Mouse (Mus musculus) heart, embryonic 15.5 days (tissue): Measurements from ENCODE around the gene Gal3st2. TPM values are rescaled to one million over a fixed set of nuclear protein-coding genes. Genes with fewer than 3 reads are reported as not detected.
A peak's percentile ranks its signal among the peaks of the same experiment; 100 is the strongest.
"Not testable (repeated sequence)": the region's sequence is repeated elsewhere in the genome, so short reads cannot be mapped to it uniquely, and the experiment has no call there.

Experiments used
- ATAC-seq: fragments of 200-750 bp; cut with Nextera tagmentation; replicated peaks from 2 replicates; pipeline ENCODE4 v1.8.0; 2017; ENCODE audit warnings: low read depth, moderate TSS enrichment; ENCODE audit not compliant: insufficient number of reproducible peaks, insufficient read depth, low FRiP score
- H3K27ac ChIP-seq: fragments of 300-500 bp; sonication (generic); 2 replicates; pipeline ENCODE4 v1.5.1; 2015; ENCODE audit warnings: mild to moderate bottlenecking, inconsistent platforms
- H3K27me3 ChIP-seq: fragments of 300-500 bp; sonication (generic); 2 replicates; pipeline ENCODE4 v1.6.1; 2015; ENCODE audit warnings: inconsistent platforms
- H3K36me3 ChIP-seq: fragments of 300-500 bp; sonication (generic); 2 replicates; pipeline ENCODE4 v1.6.1; 2015; ENCODE audit warnings: mild to moderate bottlenecking, inconsistent platforms
- H3K4me1 ChIP-seq: fragments of 300-500 bp; sonication (generic); replicated peaks from 2 replicates; pipeline ENCODE4 v1.6.1; 2015; ENCODE audit warnings: inconsistent platforms
- H3K4me2 ChIP-seq: fragments of 300-500 bp; sonication (generic); 2 replicates; pipeline ENCODE4 v1.6.1; 2015; ENCODE audit warnings: inconsistent platforms, mild to moderate bottlenecking, moderate library complexity
- H3K4me3 ChIP-seq: fragments of 300-500 bp; sonication (generic); 2 replicates; pipeline ENCODE4 v1.5.1; 2015; ENCODE audit warnings: mild to moderate bottlenecking, inconsistent platforms
- H3K9ac ChIP-seq: fragments of 300-500 bp; sonication (generic); 2 replicates; pipeline ENCODE4 v1.6.1; 2015; ENCODE audit warnings: mild to moderate bottlenecking, inconsistent platforms
- H3K9me3 ChIP-seq: fragments of 300-500 bp; sonication (generic); replicated peaks from 2 replicates; pipeline ENCODE4 v1.6.1; 2016; ENCODE audit warnings: inconsistent platforms
- WGBS: fragments of 180-500 bp; shearing (Covaris S2); methylation state at CpG from one replicate; pipeline ENCODE4 v1.1.7; 2015; ENCODE audit warnings: mixed read lengths; 5-methylcytosine and 5-hydroxymethylcytosine counted together
- polyA plus RNA-seq: library from polyadenylated mRNA; unstranded; fragments of >200 nt; fragmentation: Nextera tagmentation; extraction: Ambion mirVana; gene quantifications from 2 replicates; pipeline ENCODE4 v1.2.1, GENCODE M21; 2015

Gal3st2 gene
- 0.09 and 0.10 TPM in 2 replicates for polyA plus RNA-seq

GRCm38 (mm10) chr1:93861048-93861447 lies at the start of gene Gal3st2:
Gene Gal3st2, plus strand, starts transcription at chr1:93861306.
- H3K36me3 ChIP-seq, H3K9me3 ChIP-seq, H3K4me3 ChIP-seq, H3K4me1 ChIP-seq, H3K27me3 ChIP-seq, H3K9ac ChIP-seq, H3K27ac ChIP-seq, ATAC-seq, H3K4me2 ChIP-seq: not testable (repeated sequence)
- WGBS = 40% methylated on average over 2 of the region's 2 CpGs

GRCm38 (mm10) chr1:93811495-93812039 lies 49.5 kb upstream of the Gal3st2 start:
- Histone ChIP-seq H3K27ac (no peak overlapping the region), H3K27me3 (no peaks in the 10 kb centered on the region), H3K4me3 (no peak overlapping the region), H3K4me2 (no peak overlapping the region), H3K9me3 (no peaks in the 10 kb centered on the region), H3K36me3 (peaks cover 85% of the 10 kb centered on the region), H3K4me1 (no peaks in the 10 kb centered on the region), H3K9ac (no peak overlapping the region)
- no peak for ATAC-seq
- WGBS = 78% methylated on average over 8 of the region's 8 CpGs

GRCm38 (mm10) chr1:93817823-93818532 lies 43.1 kb upstream of the Gal3st2 start:
- Histone ChIP-seq H3K27me3 (no peaks in the 10 kb centered on the region), H3K9ac (no peak overlapping the region), H3K4me3 (no peak overlapping the region), H3K4me1 (no peaks in the 10 kb centered on the region), H3K36me3 (peaks cover 90% of the 10 kb centered on the region), H3K4me2 (no peak overlapping the region), H3K9me3 (no peaks in the 10 kb centered on the region), H3K27ac (no peak overlapping the region)
- WGBS = 85% methylated on average over 8 of the region's 8 CpGs
- no peak for ATAC-seq

GRCm38 (mm10) chr1:93818722-93819121 lies 42.4 kb upstream of the Gal3st2 start:
- WGBS = 85% methylated on average over 7 of the region's 7 CpGs
- Histone ChIP-seq H3K4me3 (no peak overlapping the region), H3K4me1 (no peaks in the 10 kb centered on the region), H3K27me3 (no peaks in the 10 kb centered on the region), H3K9ac (no peak overlapping the region), H3K4me2 (no peak overlapping the region), H3K9me3 (no peaks in the 10 kb centered on the region), H3K36me3 (peaks cover 82% of the 10 kb centered on the region), H3K27ac (no peak overlapping the region)
- no peak for ATAC-seq

DNA sequence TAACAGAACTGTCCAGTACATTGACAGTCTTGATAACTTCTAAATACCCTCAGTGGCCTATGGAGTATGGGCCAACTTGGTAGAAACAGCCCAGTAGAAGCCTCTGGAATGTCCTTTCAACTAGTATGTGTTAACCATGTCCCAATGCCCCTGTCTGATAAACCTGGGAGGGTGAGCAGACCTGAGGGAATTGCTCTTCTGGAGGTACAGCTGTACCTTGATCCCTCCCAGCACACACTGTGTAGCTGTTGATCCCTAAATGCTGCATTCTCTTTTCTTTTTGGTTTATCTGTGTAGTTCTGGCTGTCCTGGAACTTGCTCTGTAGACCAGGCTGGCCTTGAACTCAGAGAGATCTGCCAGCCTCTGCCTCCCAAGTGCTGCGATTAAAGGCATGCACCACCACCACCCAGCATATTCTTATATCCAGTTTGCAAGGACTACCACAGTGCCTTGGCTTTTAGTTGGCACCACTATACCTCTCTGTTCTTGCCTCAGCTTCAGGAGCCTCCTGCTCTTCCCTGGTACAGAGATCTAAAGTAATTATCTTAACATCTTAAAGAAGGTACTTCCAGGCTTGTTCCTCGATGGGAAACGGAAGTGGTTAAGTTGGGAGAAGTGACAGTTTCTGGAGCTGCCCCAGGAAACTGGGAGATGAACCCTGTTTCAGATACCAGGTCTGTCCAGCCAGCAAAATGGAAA lies 37.2 kb upstream of the Gal3st2 start:
- 68% methylated on average over 3 of the region's 3 CpGs for WGBS
- peaks cover 30% of the 10 kb centered on the region for H3K36me3 ChIP-seq
- H3K4me1 ChIP-seq = peaks cover 14% of the 10 kb centered on the region
- H3K9ac ChIP-seq = no peak overlapping the region
- H3K27me3 ChIP-seq = no peaks in the 10 kb centered on the region
- H3K4me3 ChIP-seq = no peak overlapping the region
- H3K9me3 ChIP-seq = no peaks in the 10 kb centered on the region
- ATAC-seq = no peak
- H3K27ac ChIP-seq = peak overlapping the region; percentile 95; the same call in 1 of the 2 replicates
- peak overlapping the region; percentile 79; the same call in 1 of the 2 replicates for H3K4me2 ChIP-seq

DNA sequence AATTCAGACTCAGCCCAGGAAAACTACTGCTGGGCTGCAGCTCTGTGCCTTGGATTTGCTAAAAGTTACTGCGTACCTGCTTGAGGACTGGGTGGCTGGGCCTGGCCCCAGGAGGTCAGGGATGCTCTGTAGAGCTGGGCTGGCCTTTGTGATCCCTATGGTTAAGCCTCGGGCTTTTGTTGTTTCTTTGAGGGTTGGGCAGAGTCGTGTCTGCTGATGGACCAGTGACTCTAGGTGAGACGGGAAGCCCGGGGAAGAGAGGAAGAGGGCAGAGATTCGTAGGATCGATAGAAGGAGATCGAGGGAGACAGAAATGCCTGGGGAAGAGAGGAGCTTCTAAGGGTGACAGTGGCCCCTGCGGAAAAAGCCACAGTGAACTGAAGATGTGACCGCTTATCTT lies 36.5 kb upstream of the Gal3st2 start, which contains the start of gene D2hgdh:
TSS of gene D2hgdh (plus strand) at position 301 of the 400 bp plus-strand sequence.
- Histone ChIP-seq H3K27me3 (no peaks in the 10 kb centered on the region), H3K4me3 (peak within 1 kb of the TSS; percentile 58), H3K9me3 (no peaks in the 10 kb centered on the region), H3K27ac (peak within 1 kb of the TSS; percentile 95), H3K4me2 (peak within 1 kb of the TSS; percentile 79), H3K36me3 (peaks cover 23% of the 10 kb centered on the region), H3K9ac (peak within 1 kb of the TSS; percentile 56), H3K4me1 (peaks cover 14% of the 10 kb centered on the region)
- peak; percentile 3; the same call in 1 of the 2 replicates for ATAC-seq
- WGBS = 14% methylated on average over 10 of the region's 10 CpGs

- peak overlapping the region; percentile 79 for H3K4me2 ChIP-seq
- peak overlapping the region; percentile 95 for H3K27ac ChIP-seq
- peaks cover 18% of the 10 kb centered on the region for H3K36me3 ChIP-seq
- no peaks in the 10 kb centered on the region for H3K9me3 ChIP-seq
- peak overlapping the region; percentile 56 for H3K9ac ChIP-seq
- ATAC-seq = peak; percentile 96
- H3K4me1 ChIP-seq = peaks cover 14% of the 10 kb centered on the region
- peak overlapping the region; percentile 58 for H3K4me3 ChIP-seq
- no peaks in the 10 kb centered on the region for H3K27me3 ChIP-seq
- 3% methylated on average over 30 of the region's 30 CpGs for WGBS
Observed at GRCm38 (mm10) chr1:93825105-93825674, 35.9 kb upstream of the Gal3st2 start.

DNA sequence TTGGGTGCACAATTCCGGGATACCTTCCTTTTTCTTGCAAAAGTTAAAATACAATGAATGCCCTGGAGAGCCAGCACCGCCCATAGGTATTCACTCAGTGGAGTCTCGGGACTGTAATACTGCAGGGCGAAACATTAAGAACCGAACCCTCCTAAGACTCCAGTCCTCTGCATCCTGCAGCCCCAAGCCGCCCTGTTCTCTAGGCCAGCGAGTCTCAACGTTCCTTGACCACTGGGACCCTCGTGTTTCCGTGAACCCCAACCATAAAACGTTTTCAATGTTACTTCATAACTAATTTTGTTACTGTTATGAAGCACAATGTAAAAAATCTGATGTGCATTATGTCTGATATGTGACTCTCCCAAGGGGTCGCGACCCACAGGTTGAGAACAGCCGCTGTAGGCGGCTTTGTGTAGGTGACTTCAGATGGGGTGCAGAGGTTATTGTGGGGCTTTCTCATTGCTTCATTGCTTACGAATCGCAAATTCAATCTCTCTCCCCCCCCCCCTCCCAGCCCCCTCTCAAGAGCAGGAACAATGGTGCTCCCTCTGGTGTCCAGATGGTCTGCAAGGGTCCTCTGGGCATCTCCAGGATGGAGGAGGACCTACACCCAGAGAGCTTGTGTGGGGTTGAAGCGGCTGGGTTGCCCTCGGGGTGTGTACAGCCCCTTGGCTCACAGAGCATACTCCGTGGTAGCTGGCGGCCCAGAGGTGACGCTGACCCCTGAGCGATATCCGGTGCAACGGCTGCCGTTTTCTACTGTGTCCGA lies 35.2 kb upstream of the Gal3st2 start:
- Histone ChIP-seq H3K27me3 (no peaks in the 10 kb centered on the region), H3K9ac (peak overlapping the region; percentile 56), H3K36me3 (peaks cover 11% of the 10 kb centered on the region), H3K4me3 (peak overlapping the region; percentile 58), H3K4me1 (peaks cover 14% of the 10 kb centered on the region), H3K4me2 (peak overlapping the region; percentile 79), H3K27ac (peak overlapping the region; percentile 95), H3K9me3 (no peaks in the 10 kb centered on the region)
- 0 out of 2 replicates have a peak, but pooled peaks have one; percentile 21 for ATAC-seq
- 38% methylated on average over 27 of the region's 27 CpGs for WGBS

GRCm38 (mm10) chr1:93826540-93826835 lies 34.6 kb upstream of the Gal3st2 start:
- H3K9me3 ChIP-seq = no peaks in the 10 kb centered on the region
- no peak overlapping the region for H3K9ac ChIP-seq
- H3K36me3 ChIP-seq = peaks cover 6% of the 10 kb centered on the region
- no peak overlapping the region for H3K27ac ChIP-seq
- peak overlapping the region; percentile 79 for H3K4me2 ChIP-seq
- no peaks in the 10 kb centered on the region for H3K27me3 ChIP-seq
- 91% methylated on average over 9 of the region's 9 CpGs for WGBS
- H3K4me3 ChIP-seq = no peak overlapping the region
- peaks cover 14% of the 10 kb centered on the region for H3K4me1 ChIP-seq
- no peak for ATAC-seq

DNA sequence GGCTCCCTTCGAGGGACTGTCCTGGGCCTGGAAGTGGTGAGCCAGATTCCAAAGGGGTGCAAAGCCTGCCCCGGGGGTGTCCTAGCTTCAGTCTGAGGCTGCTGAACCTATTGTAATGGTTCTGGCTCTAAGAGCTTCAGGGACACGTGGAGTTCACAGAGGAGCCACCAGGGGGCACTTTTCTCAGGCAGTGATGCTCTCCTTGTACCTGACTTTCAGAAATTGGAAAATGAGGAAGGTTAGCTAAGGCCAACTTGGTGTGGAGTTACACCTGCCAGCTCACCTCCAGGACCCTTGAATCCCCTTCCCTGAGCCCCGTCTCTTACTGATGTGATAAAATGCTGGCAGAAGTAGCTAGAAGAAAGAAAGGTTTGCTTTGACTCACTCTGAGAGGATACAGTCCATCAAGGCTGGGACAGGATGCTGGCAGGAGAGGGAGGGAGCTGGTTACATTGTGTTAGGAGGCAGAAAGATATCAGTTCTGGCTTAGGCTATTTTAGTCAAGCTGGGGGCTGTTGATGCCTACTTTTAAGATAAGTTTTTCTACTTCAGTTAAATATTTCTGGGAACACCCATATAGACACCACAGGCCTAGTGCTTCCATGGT lies 28.2 kb upstream of the Gal3st2 start:
- H3K4me3 ChIP-seq, H3K4me2 ChIP-seq, H3K9ac ChIP-seq, H3K36me3 ChIP-seq, H3K4me1 ChIP-seq, H3K27me3 ChIP-seq, H3K9me3 ChIP-seq, H3K27ac ChIP-seq: not testable (repeated sequence)
- WGBS = 68% methylated on average over 2 of the region's 4 CpGs
- 0 out of 2 replicates have a peak, but pooled peaks have one; percentile 35 for ATAC-seq
